20 mouse cellular contexts compared by ENCODE assay signal in genomic region chr13:79784991-79785666, GRCm38 (mm10).
DNase-seq lines count a peak whose midpoint lies in the region; ATAC-seq and TF ChIP-seq lines count a peak whose summit lies in the region.
"Had no signal": no experiment of that assay in that cellular context is flagged by ENCODE, and none has a peak within 500 bp of the region (broad histone marks: within the 10 kb centered on the region; RNA-seq: fewer than 3 reads in every experiment).

No protein-coding gene starts in this region.

- H3K4me2 ChIP-seq in hindbrain, postnatal 0 days (ENCODE audit: low read depth, low read length) = no peak overlapping the region
- no peak overlapping the region for H3K4me2 ChIP-seq in lung, postnatal 0 days (replicated peaks; ENCODE audit: low read depth, low read length)
- H3K4me2 ChIP-seq: embryonic facial prominence, embryonic 15.5 days; liver, embryonic 15.5 days; neural tube, embryonic 12.5 days had no signal

- DNase-seq in hindbrain, postnatal 0 days (ENCODE audit: low spot score) = peak; percentile 8
- no peak for DNase-seq in hindbrain, embryonic 10.5 days (ENCODE audit: low spot score)
- DNase-seq in brain, embryonic 18.5 days (ENCODE audit: low read depth, low spot score) = peak; percentile 80
- peak; percentile 28 to 66 for DNase-seq in frontal cortex, postnatal 36 days (ENCODE audit: low spot score in 2 of 2)
- peak; percentile 34 to 51 for DNase-seq in right cerebral cortex, adult 2 months (ENCODE audit: low spot score in 2 of 2)
- DNase-seq in spleen, postnatal 14 days (ENCODE audit: low spot score in 2 of 2) = no peak
- no peak for DNase-seq in embryo, embryonic 10.5 days (ENCODE audit: low spot score)
- DNase-seq in lung, postnatal 0 days (ENCODE audit: low spot score) = no peak
- DNase-seq: adrenal gland, adult 8-10 months; cerebellum, postnatal 36 days; gastrocnemius, adult 2 months; kidney, postnatal 25 days; lung, postnatal 36 days; midbrain, embryonic 14.5 days; retina, postnatal 1 day had no signal

- no peak overlapping the region for H3K4me3 ChIP-seq in hindbrain, postnatal 0 days (ENCODE audit: low read length)
- no peak overlapping the region for H3K4me3 ChIP-seq in hindbrain, embryonic 10.5 days
- no peak overlapping the region for H3K4me3 ChIP-seq in lung, postnatal 0 days (ENCODE audit: low read depth, low read length)
- H3K4me3 ChIP-seq: embryonic facial prominence, embryonic 15.5 days; gastrocnemius, adult 2 months; left cerebral cortex, adult 2 months; liver, embryonic 15.5 days; neural tube, embryonic 12.5 days had no signal

- H3K27ac ChIP-seq in hindbrain, postnatal 0 days = no peak overlapping the region
- no peak overlapping the region for H3K27ac ChIP-seq in hindbrain, embryonic 10.5 days
- no peak overlapping the region for H3K27ac ChIP-seq in lung, postnatal 0 days (ENCODE audit: low read length)
- H3K27ac ChIP-seq: embryonic facial prominence, embryonic 15.5 days; gastrocnemius, adult 2 months; left cerebral cortex, adult 2 months; liver, embryonic 15.5 days; neural tube, embryonic 12.5 days had no signal

- no peak for ATAC-seq in hindbrain, postnatal 0 days
- ATAC-seq in lung, postnatal 0 days = no peak
- ATAC-seq: intestine, embryonic 16.5 days had no signal

- H3K9ac ChIP-seq in hindbrain, postnatal 0 days (replicated peaks; ENCODE audit: low read length) = no peak overlapping the region
- no peak overlapping the region for H3K9ac ChIP-seq in lung, postnatal 0 days (replicated peaks; ENCODE audit: low read depth)
- H3K9ac ChIP-seq: embryonic facial prominence, embryonic 15.5 days; liver, embryonic 15.5 days; neural tube, embryonic 12.5 days had no signal

- no peaks in the 10 kb centered on the region for H3K4me1 ChIP-seq in hindbrain, postnatal 0 days (ENCODE audit: insufficient read depth, low read length)
- H3K4me1 ChIP-seq in hindbrain, embryonic 10.5 days (replicated peaks) = no peaks in the 10 kb centered on the region
- H3K4me1 ChIP-seq in lung, postnatal 0 days (ENCODE audit: insufficient read depth, low read depth, low read length) = no peaks in the 10 kb centered on the region
- H3K4me1 ChIP-seq: embryonic facial prominence, embryonic 15.5 days; liver, embryonic 15.5 days; neural tube, embryonic 12.5 days had no signal

- 60% methylated on average over 1 of the region's 1 CpGs for WGBS in hindbrain, postnatal 0 days
- 98% methylated on average over 1 of the region's 1 CpGs for WGBS in hindbrain, embryonic 10.5 days
- WGBS in lung, postnatal 0 days = 80% methylated on average over 1 of the region's 1 CpGs

- no peaks in the 10 kb centered on the region for H3K36me3 ChIP-seq in hindbrain, postnatal 0 days (ENCODE audit: insufficient read depth, low read length)
- no peaks in the 10 kb centered on the region for H3K36me3 ChIP-seq in hindbrain, embryonic 10.5 days
- no peaks in the 10 kb centered on the region for H3K36me3 ChIP-seq in lung, postnatal 0 days (ENCODE audit: insufficient read depth, low read length)
- H3K36me3 ChIP-seq: embryonic facial prominence, embryonic 15.5 days; liver, embryonic 15.5 days; neural tube, embryonic 12.5 days had no signal

- TF ChIP-seq CTCF in hindbrain, postnatal 0 days (IDR thresholded peaks at IDR 0.05; ENCODE audit: low read depth) = no peak
- TF ChIP-seq CTCF in lung, postnatal 0 days (IDR thresholded peaks at IDR 0.05) = no peak

- H3K9me3 ChIP-seq in hindbrain, postnatal 0 days (ENCODE audit: low read length) = no peaks in the 10 kb centered on the region
- H3K9me3 ChIP-seq in hindbrain, embryonic 10.5 days = 0 out of 2 replicates have a peak, but pooled peaks cover 3% of the 10 kb centered on the region
- H3K9me3 ChIP-seq in lung, postnatal 0 days (ENCODE audit: low read length) = no peaks in the 10 kb centered on the region
- H3K9me3 ChIP-seq: embryonic facial prominence, embryonic 15.5 days; liver, embryonic 15.5 days; neural tube, embryonic 12.5 days had no signal

- no peaks in the 10 kb centered on the region for H3K27me3 ChIP-seq in hindbrain, postnatal 0 days (ENCODE audit: insufficient read depth, low read length)
- no peaks in the 10 kb centered on the region for H3K27me3 ChIP-seq in hindbrain, embryonic 10.5 days (ENCODE audit: insufficient read depth, poor library complexity, severe bottlenecking)
- H3K27me3 ChIP-seq in lung, postnatal 0 days (replicated peaks; ENCODE audit: insufficient read depth, low read length) = no peaks in the 10 kb centered on the region
- H3K27me3 ChIP-seq: embryonic facial prominence, embryonic 15.5 days; liver, embryonic 15.5 days; neural tube, embryonic 12.5 days had no signal

- TF ChIP-seq EP300 in lung, postnatal 0 days (IDR thresholded peaks at IDR 0.05) = no peak

Comparison
In these comparisons a context has a peak if more than half of its experiments do, and no peak if none do; other contexts are left out.
1. DNase-seq: peak in hindbrain, postnatal 0 days (single experiment), brain, embryonic 18.5 days (single experiment), frontal cortex, postnatal 36 days (2 of 2) and right cerebral cortex, adult 2 months (2 of 2); none in hindbrain, embryonic 10.5 days (single experiment), spleen, postnatal 14 days (0 of 2), embryo, embryonic 10.5 days (single experiment) and lung, postnatal 0 days (single experiment).